Mouse (Mus musculus) lung, adult 2 months (tissue): ENCODE results near the gene Tnf.

Experiments
- CTCF ChIP-seq: fragments of 200-500 bp; IDR thresholded peaks from 2 replicates; pipeline ENCODE4 v1.5.1; 2011; ENCODE audit warnings: mild to moderate bottlenecking, low read length, control low read depth; ENCODE audit not compliant: insufficient read depth
- POLR2A ChIP-seq: fragments of 200-500 bp; IDR thresholded peaks from 2 replicates; pipeline ENCODE4 v1.6.1; 2011; ENCODE audit warnings: low read depth, mild to moderate bottlenecking, control low read depth, low read length, borderline replicate concordance; ENCODE audit errors: extremely low read depth

DNA sequence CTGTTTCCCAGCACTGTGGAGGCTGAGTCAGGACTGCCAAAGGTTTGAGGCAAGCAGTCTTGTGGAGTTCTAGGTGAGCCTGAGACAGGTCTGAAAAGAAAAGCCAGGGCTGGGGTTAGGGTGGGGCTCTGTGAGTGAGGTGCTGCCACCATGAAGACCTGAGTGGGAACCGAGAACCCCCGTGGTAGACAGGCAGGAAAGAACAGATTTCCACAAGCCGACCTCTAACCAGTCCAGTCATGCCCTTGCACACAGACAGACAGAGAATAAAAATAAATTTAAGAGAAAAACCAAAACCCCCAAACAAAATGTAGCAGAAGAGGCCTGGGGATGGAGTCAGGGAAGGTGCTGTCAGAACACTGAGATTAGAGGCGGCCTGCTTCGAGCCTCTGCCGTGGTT, 26.4 kb downstream of the Tnf start:
- TF ChIP-seq CTCF (no peak), POLR2A (no peak)
